Mouse (Mus musculus): ENCODE measurements around the gene Skap1.

GRCm38 (mm10) chr11:96703813-96704212, 239.4 kb downstream of the Skap1 start:
- TF ChIP-seq POLR2AphosphoS2 (IDR thresholded peaks at IDR 0.05; ENCODE audit: low read length) (no peak), SMC3 (IDR thresholded peaks at IDR 0.05; ENCODE audit: low read depth, low read length) (no peak), GATA1 (IDR thresholded peaks at IDR 0.05; ENCODE audit: low read depth, low read length) (no peak), HCFC1 (IDR thresholded peaks at IDR 0.05; ENCODE audit: low read depth, low read length) (no peak), ZNF384 (IDR thresholded peaks at IDR 0.05; ENCODE audit: low read depth, low read length) (no peak), MAX (IDR thresholded peaks at IDR 0.05; ENCODE audit: low read length) (no peak), CTCF (IDR thresholded peaks at IDR 0.05 in 2 of 3, conservative IDR thresholded peaks at IDR 0.05 in 1 of 3; ENCODE audit: control insufficient read depth in 1 of 3, insufficient read depth in 1 of 3, low read depth in 2 of 3, low read length in 3 of 3, poor library complexity in 1 of 3, severe bottlenecking in 1 of 3) (no peak), JUND (IDR thresholded peaks at IDR 0.05; ENCODE audit: low read depth, low read length) (no peak), RCOR1 (IDR thresholded peaks at IDR 0.05; ENCODE audit: low read depth, low read length) (no peak), MXI1 (IDR thresholded peaks at IDR 0.05; ENCODE audit: low read depth, low read length) (no peak), MYB (IDR thresholded peaks at IDR 0.05; ENCODE audit: low read depth, low read length) (no peak), TCF12 (IDR thresholded peaks at IDR 0.05; ENCODE audit: low read depth, low read length) (no peak), POLR2A (IDR thresholded peaks at IDR 0.05; ENCODE audit: control insufficient read depth in 1 of 2, insufficient read depth in 1 of 2, low read depth in 1 of 2, low read length in 2 of 2, poor library complexity in 1 of 2) (no peak), KAT2A (conservative IDR thresholded peaks at IDR 0.05; ENCODE audit: low read depth, low read length) (no peak)
